Mouse (Mus musculus): ENCODE results near the gene Kin.

Gene Kin

GRCm38 (mm10) chr2:10080310-10081010 is at the start of gene Kin, which contains the start of gene Atp5c1:
Gene Kin, plus strand, starts transcription at chr2:10080593.
Gene Atp5c1, minus strand, starts transcription at chr2:10080510.
- peak; percentile 93 for ATAC-seq (ENCODE audit: insufficient number of reproducible peaks, low FRiP score, low TSS enrichment)

- no peak for ATAC-seq (ENCODE audit: insufficient number of reproducible peaks, low FRiP score, low TSS enrichment)
Measured at GRCm38 (mm10) chr2:10033684-10034083, 46.7 kb upstream of the Kin start.

- ATAC-seq (ENCODE audit: insufficient number of reproducible peaks, low FRiP score, low TSS enrichment): no peak
Measured at GRCm38 (mm10) chr2:10034976-10035375, 45.4 kb upstream of the Kin start.

GRCm38 (mm10) chr2:10047758-10048436 is 32.5 kb upstream of the Kin start:
- ATAC-seq (ENCODE audit: insufficient number of reproducible peaks, low FRiP score, low TSS enrichment): peak; percentile 51

GRCm38 (mm10) chr2:10048461-10048860 is 31.9 kb upstream of the Kin start, which contains the start of gene Taf3:
Gene Taf3, minus strand, starts transcription at chr2:10048596.
- peak; percentile 95 for ATAC-seq (ENCODE audit: insufficient number of reproducible peaks, low FRiP score, low TSS enrichment)

GRCm38 (mm10) chr2:10049456-10049855 is 30.9 kb upstream of the Kin start:
- ATAC-seq (ENCODE audit: insufficient number of reproducible peaks, low FRiP score, low TSS enrichment): no peak

GRCm38 (mm10) chr2:10050878-10051277 is 29.5 kb upstream of the Kin start:
- ATAC-seq (ENCODE audit: insufficient number of reproducible peaks, low FRiP score, low TSS enrichment): no peak

GRCm38 (mm10) chr2:10051996-10052395 is 28.4 kb upstream of the Kin start:
- ATAC-seq (ENCODE audit: insufficient number of reproducible peaks, low FRiP score, low TSS enrichment): no peak

GRCm38 (mm10) chr2:10058836-10059235 is 21.6 kb upstream of the Kin start:
- ATAC-seq (ENCODE audit: insufficient number of reproducible peaks, low FRiP score, low TSS enrichment): no peak

GRCm38 (mm10) chr2:10071751-10072150 is 8.6 kb upstream of the Kin start:
- ATAC-seq (ENCODE audit: insufficient number of reproducible peaks, low FRiP score, low TSS enrichment): no peak

- ATAC-seq (ENCODE audit: insufficient number of reproducible peaks, low FRiP score, low TSS enrichment): no peak
Measured at GRCm38 (mm10) chr2:10074470-10074869, 5.9 kb upstream of the Kin start.

GRCm38 (mm10) chr2:10076675-10077074 is 3.7 kb upstream of the Kin start:
- ATAC-seq (ENCODE audit: insufficient number of reproducible peaks, low FRiP score, low TSS enrichment): no peak

- no peak; the same call in 1 of the 2 replicates for ATAC-seq (ENCODE audit: insufficient number of reproducible peaks, low FRiP score, low TSS enrichment)
Measured at GRCm38 (mm10) chr2:10079745-10080309, 566 bp upstream of the Kin start.

GRCm38 (mm10) chr2:10081453-10082080 is 1.2 kb downstream of the Kin start:
- no peak for ATAC-seq (ENCODE audit: insufficient number of reproducible peaks, low FRiP score, low TSS enrichment)

- ATAC-seq (ENCODE audit: insufficient number of reproducible peaks, low FRiP score, low TSS enrichment): no peak
Measured at GRCm38 (mm10) chr2:10082737-10083136, 2.3 kb downstream of the Kin start.

GRCm38 (mm10) chr2:10087256-10087850 is 7.0 kb downstream of the Kin start:
- peak; percentile 54; the same call in 1 of the 2 replicates for ATAC-seq (ENCODE audit: insufficient number of reproducible peaks, low FRiP score, low TSS enrichment)

GRCm38 (mm10) chr2:10094327-10095100 is 14.1 kb downstream of the Kin start:
- no peak for ATAC-seq (ENCODE audit: insufficient number of reproducible peaks, low FRiP score, low TSS enrichment)

GRCm38 (mm10) chr2:10098598-10099215 is 18.3 kb downstream of the Kin start:
- peak; percentile 63; the same call in 1 of the 2 replicates for ATAC-seq (ENCODE audit: insufficient number of reproducible peaks, low FRiP score, low TSS enrichment)

- ATAC-seq (ENCODE audit: insufficient number of reproducible peaks, low FRiP score, low TSS enrichment): no peak
Measured at GRCm38 (mm10) chr2:10100471-10100870, 20.1 kb downstream of the Kin start.
